Mouse (Mus musculus): ENCODE measurements around the gene Zfp809. TPM values are rescaled to one million over a fixed set of nuclear protein-coding genes. Genes with fewer than 3 reads are reported as not detected.

Zfp809 gene
- polyA plus RNA-seq, 1 experiment from 2014 or later, result 12.3 TPM

GRCm38 (mm10) chr9:22229386-22230026 is 4.0 kb downstream of the Zfp809 start:
- Histone ChIP-seq H3K9me3 (replicated peaks) (no peaks in the 10 kb centered on the region), H3K4me2 (no peak overlapping the region), H3K9ac (no peak overlapping the region), H3K4me1 (peaks cover 30% of the 10 kb centered on the region), H3K27ac (no peak overlapping the region), H3K36me3 (peaks cover 21% of the 10 kb centered on the region), H3K27me3 (replicated peaks) (no peaks in the 10 kb centered on the region), H3K4me3 (no peak overlapping the region)
- 60% methylated on average over 7 of the region's 7 CpGs for WGBS (ENCODE audit: insufficient replicate concordance)
- ATAC-seq, result no peak

- no peak overlapping the region for H3K9ac ChIP-seq
- 72% methylated on average over 3 of the region's 3 CpGs for WGBS (ENCODE audit: insufficient replicate concordance)
- no peak overlapping the region for H3K4me2 ChIP-seq
- H3K36me3 ChIP-seq, result peaks cover 26% of the 10 kb centered on the region
- H3K4me3 ChIP-seq, result no peak overlapping the region
- no peaks in the 10 kb centered on the region for H3K27me3 ChIP-seq (replicated peaks)
- H3K4me1 ChIP-seq, result peaks cover 27% of the 10 kb centered on the region
- H3K27ac ChIP-seq, result no peak overlapping the region
- no peak for ATAC-seq
- H3K9me3 ChIP-seq (replicated peaks), result no peaks in the 10 kb centered on the region
Observed at GRCm38 (mm10) chr9:22230061-22230460, 4.5 kb downstream of the Zfp809 start.

GRCm38 (mm10) chr9:22230556-22230955 is 5.0 kb downstream of the Zfp809 start:
- H3K36me3 ChIP-seq, result peaks cover 31% of the 10 kb centered on the region
- no peak overlapping the region for H3K4me2 ChIP-seq
- no peak for ATAC-seq
- H3K27me3 ChIP-seq (replicated peaks), result no peaks in the 10 kb centered on the region
- no peaks in the 10 kb centered on the region for H3K9me3 ChIP-seq (replicated peaks)
- no peak overlapping the region for H3K27ac ChIP-seq
- peaks cover 27% of the 10 kb centered on the region for H3K4me1 ChIP-seq
- no peak overlapping the region for H3K4me3 ChIP-seq
- no peak overlapping the region for H3K9ac ChIP-seq

- H3K4me3 ChIP-seq, result no peak overlapping the region
- no peaks in the 10 kb centered on the region for H3K27me3 ChIP-seq (replicated peaks)
- H3K9me3 ChIP-seq (replicated peaks), result peaks cover 5% of the 10 kb centered on the region; the same call in 1 of the 2 replicates
- H3K27ac ChIP-seq, result no peak overlapping the region
- no peak for ATAC-seq
- no peak overlapping the region for H3K9ac ChIP-seq
- no peaks in the 10 kb centered on the region for H3K4me1 ChIP-seq
- no peak overlapping the region for H3K4me2 ChIP-seq
- WGBS (ENCODE audit: insufficient replicate concordance), result 86% methylated on average over 4 of the region's 4 CpGs
- peaks cover 96% of the 10 kb centered on the region for H3K36me3 ChIP-seq
Observed at GRCm38 (mm10) chr9:22240001-22240400, 14.5 kb downstream of the Zfp809 start.

GRCm38 (mm10) chr9:22244242-22244641 is 18.7 kb downstream of the Zfp809 start:
- WGBS (ENCODE audit: insufficient replicate concordance), result 67% methylated on average over 2 of the region's 2 CpGs

GRCm38 (mm10) chr9:22256579-22256978 is 31.1 kb downstream of the Zfp809 start:
- Histone ChIP-seq H3K36me3 (peaks cover 45% of the 10 kb centered on the region), H3K4me1 (peaks cover 20% of the 10 kb centered on the region), H3K9me3 (replicated peaks) (peaks cover 7% of the 10 kb centered on the region), H3K9ac (no peak overlapping the region), H3K27me3 (replicated peaks) (no peaks in the 10 kb centered on the region), H3K4me3 (no peak overlapping the region), H3K27ac (no peak overlapping the region), H3K4me2 (no peak overlapping the region)
- ATAC-seq, result no peak
- WGBS (ENCODE audit: insufficient replicate concordance), result 33% methylated on average over 4 of the region's 4 CpGs

More at GRCm38 (mm10) chr9:22244242-22244641, 18.7 kb downstream of the Zfp809 start:
- Histone ChIP-seq H3K4me2 (no peak overlapping the region), H3K27ac (no peak overlapping the region), H3K4me3 (no peak overlapping the region), H3K27me3 (replicated peaks) (no peaks in the 10 kb centered on the region), H3K9me3 (replicated peaks) (peaks cover 16% of the 10 kb centered on the region), H3K36me3 (peaks cover 82% of the 10 kb centered on the region), H3K4me1 (no peaks in the 10 kb centered on the region), H3K9ac (no peak overlapping the region)
- ATAC-seq, result no peak

GRCm38 (mm10) chr9:22258784-22259183 is 33.3 kb downstream of the Zfp809 start:
- Histone ChIP-seq H3K36me3 (peaks cover 26% of the 10 kb centered on the region), H3K27me3 (replicated peaks) (no peaks in the 10 kb centered on the region), H3K4me3 (peak overlapping the region; percentile 82), H3K27ac (no peak overlapping the region), H3K9me3 (replicated peaks) (peaks cover 7% of the 10 kb centered on the region), H3K4me2 (peak overlapping the region; percentile 93), H3K9ac (peak overlapping the region; percentile 81), H3K4me1 (peaks cover 20% of the 10 kb centered on the region)
- no peak for ATAC-seq
- 70% methylated on average over 8 of the region's 8 CpGs for WGBS (ENCODE audit: insufficient replicate concordance)

- Histone ChIP-seq H3K27me3 (replicated peaks) (no peaks in the 10 kb centered on the region), H3K9me3 (replicated peaks) (peaks cover 7% of the 10 kb centered on the region), H3K36me3 (peaks cover 20% of the 10 kb centered on the region), H3K4me1 (peaks cover 20% of the 10 kb centered on the region), H3K9ac (peak within 1 kb of the TSS; percentile 81), H3K4me3 (peak within 1 kb of the TSS; percentile 82), H3K27ac (peak within 1 kb of the TSS; percentile 45; the same call in 1 of the 2 replicates), H3K4me2 (peak within 1 kb of the TSS; percentile 93)
- peak; percentile 98 for ATAC-seq
- under 1% methylated on average over 35 of the region's 35 CpGs for WGBS (ENCODE audit: insufficient replicate concordance)
Observed at GRCm38 (mm10) chr9:22259184-22260091, 33.9 kb downstream of the Zfp809 start, which contains the start of gene Zfp599. TSS of gene Zfp599 (minus strand) at chr9:22259895.

GRCm38 (mm10) chr9:22260092-22260422 is 34.5 kb downstream of the Zfp809 start:
- H3K4me3 ChIP-seq, result peak overlapping the region; percentile 82
- peaks cover 20% of the 10 kb centered on the region for H3K4me1 ChIP-seq
- H3K9ac ChIP-seq, result peak overlapping the region; percentile 81; the same call in 1 of the 2 replicates
- H3K4me2 ChIP-seq, result peak overlapping the region; percentile 93
- ATAC-seq, result no peak
- H3K27me3 ChIP-seq (replicated peaks), result no peaks in the 10 kb centered on the region
- peaks cover 18% of the 10 kb centered on the region for H3K36me3 ChIP-seq
- WGBS (ENCODE audit: insufficient replicate concordance), result 34% methylated on average over 3 of the region's 3 CpGs
- H3K9me3 ChIP-seq (replicated peaks), result peaks cover 7% of the 10 kb centered on the region
- H3K27ac ChIP-seq, result no peak overlapping the region

GRCm38 (mm10) chr9:22261594-22261993 is 36.1 kb downstream of the Zfp809 start:
- H3K27me3 ChIP-seq (replicated peaks), result no peaks in the 10 kb centered on the region
- no peak overlapping the region for H3K4me2 ChIP-seq
- H3K9me3 ChIP-seq (replicated peaks), result no peaks in the 10 kb centered on the region
- H3K4me1 ChIP-seq, result peaks cover 20% of the 10 kb centered on the region
- H3K36me3 ChIP-seq, result peaks cover 3% of the 10 kb centered on the region; the same call in 1 of the 2 replicates
- H3K4me3 ChIP-seq, result no peak overlapping the region
- H3K9ac ChIP-seq, result no peak overlapping the region
- H3K27ac ChIP-seq, result no peak overlapping the region
- 65% methylated on average over 1 of the region's 1 CpGs for WGBS (ENCODE audit: insufficient replicate concordance)
- ATAC-seq, result no peak

GRCm38 (mm10) chr9:22262611-22263010 is 37.1 kb downstream of the Zfp809 start:
- H3K9me3 ChIP-seq (replicated peaks), result peaks cover 2% of the 10 kb centered on the region; the same call in 1 of the 2 replicates
- H3K27me3 ChIP-seq (replicated peaks), result no peaks in the 10 kb centered on the region
- no peak overlapping the region for H3K4me2 ChIP-seq
- no peak overlapping the region for H3K27ac ChIP-seq
- peaks cover 20% of the 10 kb centered on the region for H3K4me1 ChIP-seq
- H3K36me3 ChIP-seq, result peaks cover 3% of the 10 kb centered on the region; the same call in 1 of the 2 replicates
- H3K9ac ChIP-seq, result no peak overlapping the region
- no peak overlapping the region for H3K4me3 ChIP-seq
- 80% methylated on average over 10 of the region's 10 CpGs for WGBS (ENCODE audit: insufficient replicate concordance)
- no peak for ATAC-seq

- H3K27ac ChIP-seq, result no peak overlapping the region
- H3K9me3 ChIP-seq (replicated peaks), result peaks cover 3% of the 10 kb centered on the region; the same call in 1 of the 2 replicates
- no peaks in the 10 kb centered on the region for H3K27me3 ChIP-seq (replicated peaks)
- no peak for ATAC-seq
- WGBS (ENCODE audit: insufficient replicate concordance), result 71% methylated on average over 1 of the region's 1 CpGs
- no peak overlapping the region for H3K4me2 ChIP-seq
- no peaks in the 10 kb centered on the region for H3K4me1 ChIP-seq
- no peak overlapping the region for H3K4me3 ChIP-seq
- no peaks in the 10 kb centered on the region for H3K36me3 ChIP-seq
- H3K9ac ChIP-seq, result no peak overlapping the region
Observed at GRCm38 (mm10) chr9:22268886-22269285, 43.4 kb downstream of the Zfp809 start.

All from liver, embryonic 12.5 days (tissue).